Mouse (Mus musculus): ENCODE measurements around the gene Thegl. TPM values are rescaled to one million over a fixed set of nuclear protein-coding genes. Genes with fewer than 3 reads are reported as not detected.

Thegl gene
- polyA plus RNA-seq (2012; rRNA removed): 0.08 and 0.31 TPM in 2 replicates

DNA sequence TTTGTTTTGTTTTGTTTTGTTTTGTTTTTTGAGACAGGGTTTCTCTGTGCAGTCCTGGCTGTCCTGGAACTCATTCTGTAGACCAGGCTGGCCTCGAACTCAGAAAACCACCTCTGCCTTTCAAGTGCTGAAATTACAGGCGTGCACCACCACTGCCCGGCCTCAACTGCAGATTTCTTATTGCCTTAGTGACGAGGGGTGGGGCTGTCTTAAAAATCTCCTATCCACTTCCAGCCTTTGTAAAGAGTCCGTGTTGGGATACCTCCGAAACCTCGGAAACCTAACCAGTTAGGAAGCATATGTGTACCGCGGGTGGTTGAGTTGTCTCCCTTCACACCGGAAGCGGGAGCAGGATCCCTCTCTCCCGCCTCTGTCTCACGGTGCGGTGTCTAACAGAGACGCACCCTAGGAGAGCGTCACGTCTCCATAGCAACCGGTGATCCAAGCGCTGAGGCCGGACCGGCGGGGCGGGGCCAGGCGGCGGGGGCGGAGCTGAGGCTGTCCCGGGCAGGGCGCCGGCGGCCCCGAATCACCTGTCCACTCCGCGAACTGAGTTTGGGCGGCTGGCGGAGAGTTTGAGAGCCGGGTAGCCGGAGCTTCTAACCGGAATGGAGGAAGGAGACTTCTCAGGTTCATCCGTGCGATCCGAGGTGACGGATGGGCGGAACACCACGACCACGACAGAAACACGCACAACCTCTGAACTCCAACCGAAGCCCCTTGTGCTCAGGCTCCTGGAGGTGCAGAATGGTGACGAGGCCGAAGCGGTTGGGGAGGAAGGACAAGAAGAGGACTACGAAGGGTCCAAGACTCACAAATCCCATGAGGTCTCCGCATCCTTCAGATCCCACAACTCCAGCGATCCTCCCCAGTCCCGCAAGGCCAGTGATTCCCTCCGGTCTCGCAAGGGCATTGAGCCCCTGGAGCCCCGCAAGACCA lies at the start of gene Thegl:
Gene Thegl, plus strand, starts transcription at position 480 of the 939 bp plus-strand sequence.

DNA sequence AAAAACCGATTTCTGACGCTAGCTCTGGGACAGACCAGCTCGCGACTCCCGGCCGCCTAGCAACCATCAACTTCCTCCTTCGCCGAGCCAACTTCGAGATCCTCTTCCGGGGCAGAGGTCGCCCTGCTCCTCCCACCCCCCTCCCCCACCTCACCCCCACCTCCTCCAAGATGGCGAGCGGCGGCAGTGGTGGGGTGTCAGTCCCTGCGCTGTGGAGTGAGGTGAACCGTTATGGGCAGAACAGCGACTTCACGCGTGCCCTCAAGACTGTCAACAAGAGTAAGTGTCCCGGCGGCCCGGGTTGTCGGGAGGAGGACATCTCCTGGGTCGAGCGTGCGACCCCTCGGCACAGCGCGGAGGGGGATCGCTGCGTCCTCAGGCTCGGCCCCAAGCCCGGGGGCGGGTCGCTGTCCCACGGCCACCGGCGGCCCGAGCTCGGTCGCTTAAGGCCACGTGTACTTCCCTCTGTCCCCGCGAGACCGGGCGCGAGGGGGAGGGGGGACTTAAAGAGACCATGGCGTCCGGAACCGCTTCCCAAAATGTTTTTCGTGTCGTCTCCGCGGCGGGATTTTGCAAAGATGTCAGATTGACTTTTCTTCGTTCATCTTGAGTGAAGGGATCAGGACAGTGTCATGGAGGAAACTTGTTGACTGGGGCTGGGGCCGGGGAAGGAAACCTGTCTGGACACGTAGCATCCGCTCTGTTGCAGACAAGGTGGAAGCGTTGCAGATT lies 41.1 kb upstream of the Thegl start, which contains the start of gene Srp72:
Gene Srp72, plus strand, starts transcription at position 130 of the 732 bp plus-strand sequence.

DNA sequence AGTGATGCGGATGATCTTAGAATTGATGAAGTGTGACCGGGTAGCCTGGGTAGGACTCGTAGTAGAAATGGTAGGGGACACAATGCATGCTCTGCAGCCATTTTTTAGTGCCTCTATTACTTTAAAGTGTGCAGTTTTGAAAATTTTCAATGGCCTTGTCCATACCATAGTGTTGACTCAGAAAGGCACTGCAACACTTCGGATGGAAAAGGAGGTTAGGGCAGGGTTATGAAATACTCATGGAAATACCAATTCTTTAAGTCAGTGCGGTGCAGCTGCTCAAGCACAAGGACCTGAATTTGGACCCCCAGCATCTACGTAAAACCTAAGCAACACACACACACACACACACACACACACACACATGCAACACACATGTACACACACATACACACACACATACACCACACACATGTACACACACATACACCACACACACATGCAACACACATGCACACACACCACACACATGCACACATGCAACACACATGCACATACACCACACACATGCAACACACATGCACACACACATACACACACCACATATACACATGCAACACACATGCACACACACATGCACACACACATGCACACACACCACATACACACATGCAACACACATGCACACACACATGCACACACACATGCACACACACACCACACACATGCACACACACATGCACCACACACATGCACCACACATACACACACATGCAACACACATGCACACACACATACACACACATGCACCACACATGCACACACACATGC lies 11.6 kb upstream of the Thegl start, which contains the start of gene Arl9:
Gene Arl9, plus strand, starts transcription at position 5 of the 771 bp plus-strand sequence.

Other genes starting within 250 kb of the Thegl start
- gene Aasdh, start 110.5 kb upstream of the Thegl start, polyA plus RNA-seq (2012; rRNA removed): 8.3 and 9.8 TPM in 2 replicates
- gene Paics, start 64.7 kb upstream of the Thegl start, polyA plus RNA-seq (2012; rRNA removed): 60.0 and 65.5 TPM in 2 replicates
- 7.5 and 9.2 TPM in 2 replicates for gene Ppat, start 64.4 kb upstream of the Thegl start, polyA plus RNA-seq (2012; rRNA removed)
- gene Srp72, start 41.3 kb upstream of the Thegl start, polyA plus RNA-seq (2012; rRNA removed): 18.0 and 20.1 TPM in 2 replicates
- gene Arl9, start 12.0 kb upstream of the Thegl start, polyA plus RNA-seq (2012; rRNA removed): not detected in 2 replicates
- gene Hopx, start 99.1 kb downstream of the Thegl start, polyA plus RNA-seq (2012; rRNA removed): 24.7 and 25.2 TPM in 2 replicates
- 0.31 TPM in 1 of 2 replicates, not detected in the other for gene Spink2, start 195.4 kb downstream of the Thegl start, polyA plus RNA-seq (2012; rRNA removed)
- 10.5 and 10.8 TPM in 2 replicates for gene Rest, start 249.5 kb downstream of the Thegl start, polyA plus RNA-seq (2012; rRNA removed)